Mouse (Mus musculus) lung, adult 2 months (tissue): ENCODE data around the gene Faah.

Source experiments
- CTCF ChIP-seq: fragments of 200-500 bp; IDR thresholded peaks from 2 replicates; pipeline ENCODE4 v1.5.1; 2011; ENCODE audit warnings: mild to moderate bottlenecking, low read length, control low read depth; ENCODE audit not compliant: insufficient read depth
- POLR2A ChIP-seq: fragments of 200-500 bp; IDR thresholded peaks from 2 replicates; pipeline ENCODE4 v1.6.1; 2011; ENCODE audit warnings: low read depth, mild to moderate bottlenecking, control low read depth, low read length, borderline replicate concordance; ENCODE audit errors: extremely low read depth

GRCm38 (mm10) chr4:115923262-115923880 lies 94.4 kb downstream of the Faah start:
- TF ChIP-seq CTCF (no peak), POLR2A (no peak)
